Comparison of ENCODE assay signal across 17 mouse cellular contexts in genomic region chr6:37292068-37292467, GRCm38 (mm10). TPM values are rescaled to one million over a fixed set of nuclear protein-coding genes. Genes with fewer than 3 reads are reported as not detected.
"Had no signal": no experiment of that assay in that cellular context is flagged by ENCODE, and none has a peak within 500 bp of the region (broad histone marks: within the 10 kb centered on the region; RNA-seq: fewer than 3 reads in every experiment).

No protein-coding gene starts in this region.

- H3K9ac ChIP-seq: liver, embryonic 13.5 days; midbrain, embryonic 12.5 days; midbrain, embryonic 15.5 days; neural tube, embryonic 12.5 days; neural tube, embryonic 15.5 days had no signal

- DNase-seq: kidney, adult 18-20 months; kidney, adult 9 months; kidney, postnatal 14 days; layer of hippocampus, adult 9-11 months; liver, embryonic 13.5 days; lung, adult 2 months; lung, postnatal 14 days; thymus, adult 18-20 months; thymus, postnatal 36 days had no signal

- H3K27ac ChIP-seq: liver, embryonic 13.5 days; macrophage; midbrain, embryonic 12.5 days; midbrain, embryonic 15.5 days; neural tube, embryonic 12.5 days; neural tube, embryonic 15.5 days had no signal

- ATAC-seq: intestine, embryonic 16.5 days; midbrain, embryonic 15.5 days had no signal

- H3K4me3 ChIP-seq: layer of hippocampus, adult 2 months; liver, embryonic 13.5 days; midbrain, embryonic 12.5 days; midbrain, embryonic 15.5 days; neural tube, embryonic 12.5 days; neural tube, embryonic 15.5 days had no signal

- H3K4me2 ChIP-seq: liver, embryonic 13.5 days; midbrain, embryonic 12.5 days; midbrain, embryonic 15.5 days; neural tube, embryonic 12.5 days; neural tube, embryonic 15.5 days had no signal

- H3K36me3 ChIP-seq: liver, embryonic 13.5 days; midbrain, embryonic 12.5 days; midbrain, embryonic 15.5 days; neural tube, embryonic 12.5 days had no signal

- H3K27me3 ChIP-seq: midbrain, embryonic 15.5 days; neural tube, embryonic 12.5 days; neural tube, embryonic 15.5 days had no signal

- H3K4me1 ChIP-seq: liver, embryonic 13.5 days had no signal

- H3K9me3 ChIP-seq: liver, embryonic 13.5 days; midbrain, embryonic 12.5 days; midbrain, embryonic 15.5 days; neural tube, embryonic 12.5 days; neural tube, embryonic 15.5 days had no signal

RNA-seq across cellular contexts. Expression of gene Dgki, which starts 7.9 kb away (rescaled TPM):
- polyA plus RNA-seq: liver, adult 2 months had no signal
